Mouse (Mus musculus) layer of hippocampus, adult 18-20 months (tissue): ENCODE data around the gene Pqbp1. TPM values are rescaled to one million over a fixed set of nuclear protein-coding genes. Genes with fewer than 3 reads are reported as not detected.

ENCODE experiments used
- DNase-seq, 2 experiments: peaks; one replicate each; pipeline ENCODE4 v3.0.0; 2022; ENCODE audit warnings: low spot score in 2 of 2
- total RNA-seq, 2 experiments: library from RNA; stranded (reverse); gene quantifications; 2 replicates each; pipeline ENCODE4 v1.2.3; 2021

Gene Pqbp1
- total RNA-seq, 2 experiments from 2014 or later: 93.4 to 96.7 TPM

DNA sequence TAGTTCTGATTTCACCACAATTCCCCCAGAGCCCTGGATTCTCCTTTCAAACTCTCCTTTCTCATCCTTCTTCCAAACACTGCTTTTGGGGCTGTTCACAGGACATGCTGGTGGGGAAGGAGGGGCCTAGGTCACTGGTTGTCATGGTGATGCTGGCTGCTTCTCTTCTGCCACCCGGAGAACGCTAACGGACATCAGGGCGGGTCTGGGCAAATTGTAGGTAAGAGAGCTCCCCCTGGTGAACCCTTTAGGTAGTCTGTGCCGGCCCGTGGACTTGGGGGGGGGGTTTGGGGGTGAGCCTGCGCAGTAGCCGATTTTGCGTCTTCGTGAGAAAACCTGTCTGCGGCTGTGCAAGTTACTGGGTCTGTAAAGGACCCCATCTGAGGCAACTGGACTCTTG lies 19.2 kb downstream of the Pqbp1 start:
- peak; percentile 38 to 71 for DNase-seq

- DNase-seq: peak; percentile 20 to 28
Measured at GRCm38 (mm10) chrX:7878495-7878894, 20.6 kb downstream of the Pqbp1 start.

- DNase-seq: peak; percentile 81 to 83
Measured at GRCm38 (mm10) chrX:7878007-7878419, 21.1 kb downstream of the Pqbp1 start, which contains the start of gene Pim2. Pim2 (plus strand) TSS chrX:7878262.

DNA sequence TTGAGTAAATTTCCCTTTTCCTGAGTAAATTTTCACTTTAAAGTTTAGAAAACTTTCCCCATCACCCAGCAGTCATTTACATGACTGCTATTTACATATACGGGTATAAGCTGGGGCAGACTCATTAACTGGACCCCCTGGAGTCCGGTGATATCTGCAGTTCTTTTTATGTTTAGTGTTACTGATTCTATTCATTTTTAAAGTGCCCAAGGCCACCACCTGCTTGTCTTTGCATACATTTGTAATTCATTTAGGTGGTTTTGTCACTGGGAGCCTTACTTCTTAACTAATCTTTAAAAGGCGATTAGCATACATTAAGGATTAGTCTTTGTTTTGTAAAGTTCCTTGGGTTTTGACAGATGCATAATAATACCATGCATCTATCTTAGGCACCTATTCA lies 29.2 kb downstream of the Pqbp1 start:
- DNase-seq: no peak

- DNase-seq: no peak
Measured at GRCm38 (mm10) chrX:7868506-7868905, 30.6 kb downstream of the Pqbp1 start.

DNA sequence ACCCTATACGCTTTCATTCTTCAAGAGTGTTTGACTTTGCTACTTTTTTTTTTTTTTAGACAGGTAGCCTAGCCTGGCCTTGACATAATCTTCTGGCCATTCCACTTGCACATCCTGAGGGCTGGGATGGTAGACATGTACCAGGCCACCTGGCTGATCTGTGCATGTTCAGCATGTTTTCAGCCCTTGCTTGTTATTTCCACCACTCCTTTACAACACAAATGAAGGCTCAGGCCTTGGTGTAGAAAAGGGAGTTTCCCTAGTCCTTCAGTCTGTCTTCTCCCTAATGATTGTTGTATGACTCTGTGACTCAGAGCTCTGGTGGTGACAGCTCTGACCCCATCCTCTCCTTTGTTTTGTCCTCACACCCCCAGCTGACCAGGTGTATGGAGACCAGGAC lies 31.9 kb downstream of the Pqbp1 start:
- no peak for DNase-seq

GRCm38 (mm10) chrX:7865786-7866185 lies 33.3 kb downstream of the Pqbp1 start:
- no peak for DNase-seq

GRCm38 (mm10) chrX:7865343-7865742 lies 33.7 kb downstream of the Pqbp1 start:
- DNase-seq: no peak

- DNase-seq: no peak
Measured at GRCm38 (mm10) chrX:7864551-7864950, 34.5 kb downstream of the Pqbp1 start.

GRCm38 (mm10) chrX:7863181-7863580 lies 35.9 kb downstream of the Pqbp1 start:
- DNase-seq: no peak

DNA sequence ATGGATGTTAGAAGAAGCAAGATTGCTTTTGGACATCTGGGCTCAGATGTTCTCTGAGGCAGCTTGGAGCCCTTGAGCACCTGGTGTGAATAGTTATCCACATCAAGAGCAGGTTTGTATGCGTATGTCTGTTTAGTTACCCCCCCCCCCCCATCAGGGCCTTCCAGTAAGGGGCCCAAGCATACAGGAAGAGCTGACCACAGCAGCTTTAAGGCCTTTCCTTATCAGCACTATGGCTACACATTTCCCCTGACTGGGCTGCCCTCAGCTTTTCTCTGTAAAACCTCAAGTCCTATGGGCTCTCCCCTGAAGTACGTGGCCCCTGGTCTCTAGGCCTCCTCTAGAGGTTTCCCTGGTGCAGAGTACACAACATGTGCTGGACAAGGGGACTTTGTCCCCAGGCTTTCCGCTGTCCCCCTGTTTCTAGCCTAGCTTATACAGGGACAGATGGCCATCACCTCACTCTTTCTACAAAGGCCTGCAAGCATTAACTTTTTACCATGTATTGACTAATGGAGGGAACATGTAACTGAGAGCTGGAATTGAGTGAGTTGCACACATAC lies 39.8 kb downstream of the Pqbp1 start:
- no peak for DNase-seq

DNA sequence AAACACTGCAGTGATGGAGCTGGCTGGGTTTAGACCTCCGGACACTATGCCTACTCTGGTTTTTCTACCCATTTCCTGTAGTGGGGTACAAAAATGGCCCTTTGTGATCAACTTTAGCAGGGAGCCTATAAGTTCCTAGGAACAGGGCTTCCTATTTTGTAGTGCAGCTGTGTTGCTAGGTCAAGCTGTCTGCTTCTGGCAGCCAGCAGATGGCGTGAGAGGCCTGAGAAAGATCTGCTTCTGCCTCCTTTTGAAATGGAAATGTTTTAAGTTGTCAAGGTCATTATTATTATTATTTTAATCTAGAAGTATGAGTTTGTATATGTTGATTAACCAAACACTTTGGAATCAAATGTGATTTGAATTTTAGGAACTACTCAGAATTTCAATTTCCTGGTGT lies 44.5 kb downstream of the Pqbp1 start:
- peak in 1 of 2 experiments; percentile 34 for DNase-seq

GRCm38 (mm10) chrX:7847845-7848244 lies 51.2 kb downstream of the Pqbp1 start:
- DNase-seq: peak in 1 of 2 experiments; percentile 35

Other genes starting within 250 kb of the Pqbp1 start
- 1 to 10 TPM; 1.5 TPM for gene Prickle3, start 242.0 kb downstream of the Pqbp1 start, total RNA-seq
- 1 to 10 TPM; 3.9 to 5.1 TPM for gene Plp2, start 227.9 kb downstream of the Pqbp1 start, total RNA-seq
- under 1 TPM in 1 of 2 experiments, not detected in 1; 0.41 TPM for gene Magix, start 218.0 kb downstream of the Pqbp1 start, total RNA-seq
- gene Gpkow, start 202.1 kb downstream of the Pqbp1 start, total RNA-seq: 10 to 100 TPM; 36.5 to 37.4 TPM
- gene Wdr45, start 184.9 kb downstream of the Pqbp1 start, total RNA-seq: 10 to 100 TPM; 61.6 to 67.4 TPM
- gene Gm45208, start 177.0 kb downstream of the Pqbp1 start, total RNA-seq: under 1 TPM in 1 of 2 experiments, not detected in 1; 0.41 TPM
- 100 to 1,000 TPM in 1 of 2 experiments, 10 to 100 TPM in 1; 97.3 to 100 TPM for gene Praf2, start 170.8 kb downstream of the Pqbp1 start, total RNA-seq
- 10 to 100 TPM; 17.6 to 21.5 TPM for gene Ccdc120, start 148.4 kb downstream of the Pqbp1 start, total RNA-seq
- 10 to 100 TPM; 33.7 to 38.7 TPM for gene Tfe3, start 136.7 kb downstream of the Pqbp1 start, total RNA-seq
- gene Gripap1, start 109.5 kb downstream of the Pqbp1 start, total RNA-seq: 100 to 1,000 TPM in 1 of 2 experiments, 10 to 100 TPM in 1; 95.3 to 105 TPM
- gene Kcnd1, start 77.0 kb downstream of the Pqbp1 start, total RNA-seq: 1 to 10 TPM; 7.0 to 8.9 TPM
- 10 to 100 TPM; 75.3 to 87.4 TPM for gene Otud5, start 57.9 kb downstream of the Pqbp1 start, total RNA-seq
- gene Pim2, start 21.0 kb downstream of the Pqbp1 start, total RNA-seq: 10 to 100 TPM; 49.3 to 58.8 TPM
- gene Slc35a2, start 15.2 kb downstream of the Pqbp1 start, total RNA-seq: 10 to 100 TPM; 38.9 to 45.9 TPM
- 10 to 100 TPM; 21.9 to 23.8 TPM for gene Timm17b, start 88 bp upstream of the Pqbp1 start, total RNA-seq
- gene Gm10491, start 8.6 kb upstream of the Pqbp1 start, total RNA-seq: not detected
- not detected for gene Gm10490, start 10.3 kb upstream of the Pqbp1 start, total RNA-seq
- 100 to 1,000 TPM; 437 to 442 TPM for gene Pcsk1n, start 20.6 kb upstream of the Pqbp1 start, total RNA-seq
- not detected for gene Eras, start 29.3 kb upstream of the Pqbp1 start, total RNA-seq
- gene Hdac6, start 48.6 kb upstream of the Pqbp1 start, total RNA-seq: 10 to 100 TPM; 41.6 to 43.5 TPM
- gene Gata1, start 78.8 kb upstream of the Pqbp1 start, total RNA-seq: not detected
- under 1 TPM in 1 of 2 experiments, not detected in 1; 0.84 TPM for gene Glod5, start 119.2 kb upstream of the Pqbp1 start, total RNA-seq
- gene Suv39h1, start 175.5 kb upstream of the Pqbp1 start, total RNA-seq: 10 to 100 TPM; 20.3 to 24.9 TPM
- 1 to 10 TPM; 1.4 to 1.6 TPM for gene Was, start 191.2 kb upstream of the Pqbp1 start, total RNA-seq
- 100 to 1,000 TPM; 205 to 211 TPM for gene Wdr13, start 233.6 kb upstream of the Pqbp1 start, total RNA-seq
- 100 to 1,000 TPM in 1 of 2 experiments, 10 to 100 TPM in 1; 77.0 to 135 TPM for gene Rbm3, start 246.6 kb upstream of the Pqbp1 start, total RNA-seq